Mouse (Mus musculus) adrenal gland, postnatal 4 days (tissue): ENCODE data around the gene Cgrrf1. TPM values are rescaled to one million over a fixed set of nuclear protein-coding genes. Genes with fewer than 3 reads are reported as not detected.
A peak's percentile ranks its signal among the peaks of the same experiment; 100 is the strongest.

Source experiments
- DNase-seq, 2 experiments: peaks; one replicate each; pipeline ENCODE4 v3.0.0; 2021 to 2022; ENCODE audit warnings: low spot score in 2 of 2, mixed read lengths in 2 of 2
- total RNA-seq, 2 experiments: library from RNA; stranded (reverse); gene quantifications; 2 replicates each; pipeline ENCODE4 v1.2.3; 2021

Gene Cgrrf1
- total RNA-seq, 2 experiments from 2014 or later = 34.9 to 36.8 TPM

- DNase-seq = no peak
Observed at GRCm38 (mm10) chr14:46885429-46885755, 53.5 kb downstream of the Cgrrf1 start.

GRCm38 (mm10) chr14:46885891-46886301, 54.0 kb downstream of the Cgrrf1 start:
- peak in 1 of 2 experiments; percentile 6 for DNase-seq

- DNase-seq = no peak
Observed at GRCm38 (mm10) chr14:46889096-46889495, 57.2 kb downstream of the Cgrrf1 start.

- no peak for DNase-seq
Observed at GRCm38 (mm10) chr14:46893961-46894360, 62.0 kb downstream of the Cgrrf1 start.

- DNase-seq = no peak
Observed at GRCm38 (mm10) chr14:46897953-46898352, 66.0 kb downstream of the Cgrrf1 start.

- no peak for DNase-seq
Observed at GRCm38 (mm10) chr14:46898626-46899025, 66.7 kb downstream of the Cgrrf1 start.

GRCm38 (mm10) chr14:46902498-46903087, 70.7 kb downstream of the Cgrrf1 start:
- DNase-seq = no peak

Other genes with a start within 250 kb of the Cgrrf1 start
- gene Cdkn3, start 71.6 kb upstream of the Cgrrf1 start, total RNA-seq = 10 to 100 TPM; 13.5 to 17.2 TPM
- gene Cnih1, start 43.7 kb upstream of the Cgrrf1 start, total RNA-seq = 10 to 100 TPM; 97.2 to 98.1 TPM
- 100 to 1,000 TPM; 106 to 108 TPM for gene Gmfb, start 9.9 kb upstream of the Cgrrf1 start, total RNA-seq
- 10 to 100 TPM; 20.5 to 24.6 TPM for gene Samd4, start 50.7 kb downstream of the Cgrrf1 start, total RNA-seq